In the genomic region with DNA sequence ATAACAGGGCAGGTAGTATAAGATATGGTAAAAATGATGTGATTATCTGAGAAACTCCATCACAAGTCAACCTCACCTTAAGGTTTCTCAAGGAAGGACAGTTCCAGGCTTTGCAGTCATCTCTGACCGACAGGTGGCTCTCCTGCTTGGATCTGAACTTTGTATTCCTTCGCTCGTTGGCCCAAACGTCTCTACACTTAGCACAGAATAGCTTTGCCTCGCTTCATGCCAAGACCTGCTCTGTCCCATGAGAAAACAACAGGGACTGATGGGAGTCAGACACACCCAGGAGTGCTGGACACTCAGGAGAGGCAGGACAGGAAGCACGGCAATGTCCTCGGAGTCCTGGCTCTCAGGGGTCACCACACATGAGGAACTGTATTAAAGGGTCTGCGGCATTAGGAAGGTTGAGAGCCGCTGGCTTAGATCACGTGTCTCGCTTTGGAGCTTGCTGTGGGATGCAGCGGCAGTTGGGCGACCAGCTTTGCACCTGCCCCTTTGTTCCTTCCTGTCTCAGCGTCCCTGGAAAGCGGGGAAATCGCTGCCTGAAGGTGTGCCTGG, we compare ENCODE assay signal across 17 mouse cellular contexts. TPM values are rescaled to one million over a fixed set of nuclear protein-coding genes. Genes with fewer than 3 reads are reported as not detected.
A peak's percentile ranks its signal among the peaks of the same experiment; 100 is the strongest.
DNase-seq lines count a peak whose midpoint lies in the region; ATAC-seq and TF ChIP-seq lines count a peak whose summit lies in the region.
"Had no signal": no experiment of that assay in that cellular context is flagged by ENCODE, and none has a peak within 500 bp of the region (broad histone marks: within the 10 kb centered on the region; RNA-seq: fewer than 3 reads in every experiment).

No protein-coding gene starts in this region.

- intact Hi-C loops in heart, postnatal 36 days (cut with DNase I), result loop anchor here (1.0 to 5.0 kb wide), 2 partner anchors 74 to 194 kb away; no protein-coding TSS in a partner anchor

- peak; percentile 44 for TF ChIP-seq CTCF in stomach, postnatal 0 days (IDR thresholded peaks at IDR 0.05; ENCODE audit: low read depth)

- no peaks in the 10 kb centered on the region for H3K27me3 ChIP-seq in heart, embryonic 15.5 days
- no peaks in the 10 kb centered on the region for H3K27me3 ChIP-seq in neural tube, embryonic 13.5 days
- no peaks in the 10 kb centered on the region for H3K27me3 ChIP-seq in kidney, embryonic 15.5 days
- H3K27me3 ChIP-seq in stomach, postnatal 0 days (ENCODE audit: control insufficient read depth, insufficient read depth, low read length), result no peaks in the 10 kb centered on the region
- H3K27me3 ChIP-seq: forebrain, embryonic 12.5 days had no signal

- peaks cover 5% of the 10 kb centered on the region; the same call in 1 of the 2 replicates for H3K4me1 ChIP-seq in heart, embryonic 15.5 days (replicated peaks)
- H3K4me1 ChIP-seq in neural tube, embryonic 13.5 days (replicated peaks), result peaks cover 9% of the 10 kb centered on the region; the same call in 1 of the 2 replicates
- H3K4me1 ChIP-seq in kidney, embryonic 15.5 days, result peaks cover 5% of the 10 kb centered on the region; the same call in 1 of the 2 replicates
- no peaks in the 10 kb centered on the region for H3K4me1 ChIP-seq in stomach, postnatal 0 days (replicated peaks; ENCODE audit: control insufficient read depth, insufficient read depth)
- H3K4me1 ChIP-seq: forebrain, embryonic 12.5 days; limb, embryonic 10.5 days had no signal

- peaks cover 33% of the 10 kb centered on the region for H3K36me3 ChIP-seq in heart, embryonic 15.5 days
- peaks cover 34% of the 10 kb centered on the region for H3K36me3 ChIP-seq in neural tube, embryonic 13.5 days
- peaks cover 73% of the 10 kb centered on the region for H3K36me3 ChIP-seq in kidney, embryonic 15.5 days
- peaks cover 12% of the 10 kb centered on the region for H3K36me3 ChIP-seq in stomach, postnatal 0 days (ENCODE audit: control insufficient read depth, insufficient read depth, low read length)

- no peak for DNase-seq in heart, postnatal 36 days
- DNase-seq in neural tube, embryonic 10.5 days (ENCODE audit: extremely low spot score, low spot score), result no peak
- no peak for DNase-seq in stomach, postnatal 0 days (ENCODE audit: low spot score)
- DNase-seq in spleen, postnatal 36 days (ENCODE audit: low spot score in 2 of 2), result no peak

- no peaks in the 10 kb centered on the region for H3K9me3 ChIP-seq in heart, embryonic 15.5 days (replicated peaks)
- no peaks in the 10 kb centered on the region for H3K9me3 ChIP-seq in neural tube, embryonic 13.5 days
- no peaks in the 10 kb centered on the region for H3K9me3 ChIP-seq in kidney, embryonic 15.5 days (replicated peaks)
- no peaks in the 10 kb centered on the region for H3K9me3 ChIP-seq in stomach, postnatal 0 days (ENCODE audit: control insufficient read depth, low read length)
- H3K9me3 ChIP-seq: forebrain, embryonic 12.5 days; limb, embryonic 10.5 days had no signal

- H3K9ac ChIP-seq in heart, embryonic 15.5 days, result no peak overlapping the region
- H3K9ac ChIP-seq in neural tube, embryonic 13.5 days, result no peak overlapping the region
- no peak overlapping the region for H3K9ac ChIP-seq in kidney, embryonic 15.5 days
- no peak overlapping the region for H3K9ac ChIP-seq in stomach, postnatal 0 days (ENCODE audit: low read length)
- H3K9ac ChIP-seq: forebrain, embryonic 12.5 days; liver, embryonic 14.5 days had no signal

- peak overlapping the region; percentile 48; the same call in 1 of the 2 replicates for H3K27ac ChIP-seq in heart, embryonic 15.5 days
- peak overlapping the region; percentile 34; the same call in 1 of the 2 replicates for H3K27ac ChIP-seq in neural tube, embryonic 13.5 days (replicated peaks)
- H3K27ac ChIP-seq in kidney, embryonic 15.5 days, result 0 out of 2 replicates have a peak overlapping the region, but pooled peaks have one; percentile 23
- H3K27ac ChIP-seq in stomach, postnatal 0 days (replicated peaks), result 0 out of 2 replicates have a peak overlapping the region, but pooled peaks have one; percentile 30
- H3K27ac ChIP-seq: forebrain, embryonic 12.5 days; limb, embryonic 10.5 days; liver, embryonic 14.5 days; macrophage had no signal

- 71% methylated on average over 16 of the region's 16 CpGs for WGBS in heart, embryonic 15.5 days
- WGBS in neural tube, embryonic 13.5 days, result 83% methylated on average over 16 of the region's 16 CpGs
- WGBS in kidney, embryonic 15.5 days, result 57% methylated on average over 16 of the region's 16 CpGs
- 53% methylated on average over 16 of the region's 16 CpGs for WGBS in stomach, postnatal 0 days

- no peak overlapping the region for H3K4me3 ChIP-seq in heart, embryonic 15.5 days
- H3K4me3 ChIP-seq in neural tube, embryonic 13.5 days, result no peak overlapping the region
- H3K4me3 ChIP-seq in kidney, embryonic 15.5 days (replicated peaks), result no peak overlapping the region
- H3K4me3 ChIP-seq in stomach, postnatal 0 days (ENCODE audit: low read depth, low read length), result no peak overlapping the region
- H3K4me3 ChIP-seq: forebrain, embryonic 12.5 days; limb, embryonic 10.5 days had no signal

- H3K4me2 ChIP-seq in heart, embryonic 15.5 days, result no peak overlapping the region
- H3K4me2 ChIP-seq in neural tube, embryonic 13.5 days, result no peak overlapping the region
- H3K4me2 ChIP-seq in kidney, embryonic 15.5 days, result no peak overlapping the region
- H3K4me2 ChIP-seq in stomach, postnatal 0 days (replicated peaks; ENCODE audit: low read depth), result 0 out of 2 replicates have a peak overlapping the region, but pooled peaks have one; percentile 5
- H3K4me2 ChIP-seq: forebrain, embryonic 12.5 days had no signal

- TF ChIP-seq EP300 in stomach, postnatal 0 days (optimal IDR thresholded peaks at IDR 0.05), result no peak

- ATAC-seq in heart, embryonic 15.5 days (replicated peaks; ENCODE audit: insufficient number of reproducible peaks, insufficient read depth, low FRiP score, low read depth), result no peak
- ATAC-seq in neural tube, embryonic 13.5 days (ENCODE audit: low read depth), result no peak
- ATAC-seq in kidney, embryonic 15.5 days (replicated peaks; ENCODE audit: low FRiP score), result peak; percentile 54
- ATAC-seq in stomach, postnatal 0 days (ENCODE audit: low FRiP score, low TSS enrichment), result no peak

RNA-seq across cellular contexts. Expression of gene Dzip1l, which starts 32.4 kb away (rescaled TPM):
- 14.1 and 18.0 TPM in 2 replicates for polyA plus RNA-seq in heart, embryonic 15.5 days (2015; fragmentation: Nextera tagmentation; extraction: Ambion mirVana)
- 1 to 10 TPM; 3.6 to 5.8 TPM for total RNA-seq in heart, postnatal 36 days (2021)
- 5.6 and 7.8 TPM in 2 replicates for polyA plus RNA-seq in neural tube, embryonic 13.5 days (2015; fragmentation: Nextera tagmentation; extraction: Ambion mirVana)
- 19.7 and 26.7 TPM in 2 replicates for polyA plus RNA-seq in kidney, embryonic 15.5 days (2015; fragmentation: Nextera tagmentation; extraction: Ambion mirVana)
- polyA plus RNA-seq in stomach, postnatal 0 days (2015; fragmentation: Nextera tagmentation; extraction: Ambion mirVana), result 6.3 and 8.6 TPM in 2 replicates
- polyA plus RNA-seq: macrophage had no signal

RNA-seq across cellular contexts. Expression of gene A4gnt, which starts 49.4 kb away (rescaled TPM):
- polyA plus RNA-seq in heart, embryonic 15.5 days (2015; fragmentation: Nextera tagmentation; extraction: Ambion mirVana), result not detected in 2 replicates
- total RNA-seq in heart, postnatal 36 days (2021), result not detected
- polyA plus RNA-seq in neural tube, embryonic 13.5 days (2015; fragmentation: Nextera tagmentation; extraction: Ambion mirVana), result not detected in 2 replicates
- 0.44 and 0.51 TPM in 2 replicates for polyA plus RNA-seq in kidney, embryonic 15.5 days (2015; fragmentation: Nextera tagmentation; extraction: Ambion mirVana)
- 4.3 and 4.5 TPM in 2 replicates for polyA plus RNA-seq in stomach, postnatal 0 days (2015; fragmentation: Nextera tagmentation; extraction: Ambion mirVana)
- total RNA-seq: adrenal gland, adult 2 months; gastrocnemius, adult 8-10 months; layer of hippocampus, postnatal 14 days had no signal
- polyA plus RNA-seq: adrenal gland, adult 2 months; embryonic facial prominence, embryonic 14.5 days; forebrain, embryonic 12.5 days; heart, embryonic 16.5 days; limb, embryonic 10.5 days; liver, embryonic 14.5 days; macrophage; neural tube, embryonic 11.5 days had no signal

RNA-seq across cellular contexts. Expression of gene Cldn18, which starts 55.4 kb away (rescaled TPM):
- 6.1 and 15.1 TPM in 2 replicates for polyA plus RNA-seq in heart, embryonic 15.5 days (2015; fragmentation: Nextera tagmentation; extraction: Ambion mirVana)
- total RNA-seq in heart, postnatal 36 days (2021), result not detected
- polyA plus RNA-seq in neural tube, embryonic 13.5 days (2015; fragmentation: Nextera tagmentation; extraction: Ambion mirVana), result 0.84 and 1.9 TPM in 2 replicates
- not detected in 2 replicates for polyA plus RNA-seq in kidney, embryonic 15.5 days (2015; fragmentation: Nextera tagmentation; extraction: Ambion mirVana)
- polyA plus RNA-seq in stomach, postnatal 0 days (2015; fragmentation: Nextera tagmentation; extraction: Ambion mirVana), result 591 and 619 TPM in 2 replicates
- total RNA-seq: adrenal gland, adult 2 months; gastrocnemius, adult 8-10 months; layer of hippocampus, postnatal 14 days had no signal
- polyA plus RNA-seq: adrenal gland, adult 2 months; embryonic facial prominence, embryonic 14.5 days; forebrain, embryonic 12.5 days; limb, embryonic 10.5 days; macrophage; neural tube, embryonic 11.5 days had no signal

Comparison
In these comparisons a context has a peak if more than half of its experiments do, and no peak if none do; other contexts are left out.
1. RNA of gene Cldn18, which starts 55.4 kb away (polyA plus RNA-seq): 591 to 619 TPM in stomach, postnatal 0 days; 6.1 to 15.1 TPM in heart, embryonic 15.5 days, 0.84 to 1.9 TPM in neural tube, embryonic 13.5 days and not detected in kidney, embryonic 15.5 days; every median in the first group is over 10 times any median in the second.
2. Peak in every context shown above with its lines, with median percentiles within 50 percentile points of each other: H3K27ac ChIP-seq.